Mouse (Mus musculus) lung, postnatal 36 days (tissue): ENCODE measurements at regions not wholly inside any gene's neighbourhood (a gene's known extent, or its start where the extent isn't known, plus 50 kb on each side); places are given as distances from the start of the nearest gene placed in this dataset.
"Not testable (repeated sequence)": the region's sequence is repeated elsewhere in the genome, so short reads cannot be mapped to it uniquely, and the experiment has no call there.

ENCODE experiments used
- DNase-seq: peaks from one replicate; pipeline ENCODE4 v3.0.0; 2022; ENCODE audit warnings: mixed read lengths

- no peak for DNase-seq
These were observed 731.2 kb upstream of the Ndn start for GRCm38 (mm10) chr7:61615156-61615555.

GRCm38 (mm10) chr7:61644893-61645545 is 701.4 kb upstream of the Ndn start:
- DNase-seq = no peak

- no peak for DNase-seq
These were observed 688.3 kb upstream of the Ndn start for GRCm38 (mm10) chr7:61658086-61658485.

GRCm38 (mm10) chr7:61683080-61683479 is 663.3 kb upstream of the Ndn start:
- DNase-seq = peak; percentile 1

GRCm38 (mm10) chr7:61685052-61685655 is 661.2 kb upstream of the Ndn start:
- no peak for DNase-seq

- DNase-seq = no peak
These were observed 620.2 kb upstream of the Ndn start for GRCm38 (mm10) chr7:61726149-61726548.

GRCm38 (mm10) chr7:61737511-61737910 is 608.9 kb upstream of the Ndn start:
- no peak for DNase-seq

GRCm38 (mm10) chr7:61739336-61739735 is 607.0 kb upstream of the Ndn start:
- DNase-seq = not testable (repeated sequence)

GRCm38 (mm10) chr7:61769826-61770225 is 576.5 kb upstream of the Ndn start:
- no peak for DNase-seq

- no peak for DNase-seq
These were observed 556.1 kb upstream of the Ndn start for GRCm38 (mm10) chr7:61790113-61790796.

GRCm38 (mm10) chr7:61836827-61837226 is 509.5 kb upstream of the Ndn start:
- no peak for DNase-seq

- DNase-seq = no peak
These were observed 509.1 kb upstream of the Ndn start for GRCm38 (mm10) chr7:61837240-61837639.

GRCm38 (mm10) chr7:61851949-61852348 is 494.4 kb upstream of the Ndn start:
- no peak for DNase-seq

GRCm38 (mm10) chr7:61864517-61864916 is 481.9 kb upstream of the Ndn start:
- no peak for DNase-seq

GRCm38 (mm10) chr7:61866376-61866775 is 480.0 kb upstream of the Ndn start:
- no peak for DNase-seq

GRCm38 (mm10) chr7:61876220-61876619 is 470.1 kb upstream of the Ndn start:
- no peak for DNase-seq

GRCm38 (mm10) chr7:61877311-61878065 is 468.9 kb upstream of the Ndn start:
- no peak for DNase-seq

- no peak for DNase-seq
These were observed 468.3 kb upstream of the Ndn start for GRCm38 (mm10) chr7:61878095-61878494.

GRCm38 (mm10) chr7:61878585-61878984 is 467.8 kb upstream of the Ndn start:
- DNase-seq = no peak
